Mouse (Mus musculus): ENCODE data around the gene Glcci1.
A peak's percentile ranks its signal among the peaks of the same experiment; 100 is the strongest.

DNA sequence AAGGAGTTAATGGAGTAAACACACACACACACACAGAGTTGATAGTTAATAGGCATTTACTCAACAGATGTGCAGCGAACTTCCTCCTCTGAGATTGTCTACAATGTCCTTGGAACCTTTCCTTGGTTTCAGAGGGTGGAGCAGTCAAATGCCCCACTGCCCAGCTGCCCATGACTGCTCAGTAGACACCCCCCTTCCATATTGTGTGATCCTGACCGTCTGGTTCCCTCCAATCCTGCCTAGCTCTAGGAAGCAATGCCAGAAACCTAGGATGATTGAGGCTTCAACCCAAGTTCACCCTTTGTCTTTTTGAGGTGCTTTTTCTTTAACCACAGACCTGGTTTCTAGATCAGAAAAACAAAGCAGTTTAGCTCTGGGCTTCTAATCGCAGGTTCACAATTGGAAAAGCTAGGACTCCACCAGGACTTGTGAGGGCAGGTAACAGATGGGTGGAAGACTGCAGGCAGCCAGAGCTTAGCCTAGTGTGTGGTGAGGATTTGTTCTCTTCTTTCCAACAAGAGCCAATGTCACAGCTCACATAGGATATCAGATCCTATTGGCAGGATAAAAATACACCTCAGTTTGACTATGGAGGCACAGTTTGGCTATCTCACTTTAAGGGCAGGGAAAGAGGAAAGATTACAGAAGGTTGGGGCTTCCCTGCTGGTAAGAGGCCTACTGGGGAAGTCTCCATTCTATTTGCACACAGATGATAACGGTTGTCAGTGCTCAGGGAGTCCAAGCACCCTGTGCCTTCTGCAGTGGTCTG is 110.4 kb downstream of the Glcci1 start:
- no peak for TF ChIP-seq CTCF (IDR thresholded peaks at IDR 0.05; ENCODE audit: borderline replicate concordance, insufficient read depth, low read depth, low read length)
- peak; percentile 20; the same call in 1 of the 2 replicates for TF ChIP-seq POLR2A (IDR thresholded peaks at IDR 0.05; ENCODE audit: borderline replicate concordance, insufficient read depth, low read length)
